Mouse (Mus musculus): ENCODE measurements around the gene Dlx5.

GRCm38 (mm10) chr6:6867031-6867430 lies 14.9 kb downstream of the Dlx5 start:
- TF ChIP-seq POLR2AphosphoS2 (IDR thresholded peaks at IDR 0.05; ENCODE audit: insufficient read length, low read depth) (no peak), POLR2A (IDR thresholded peaks at IDR 0.05; ENCODE audit: insufficient read length, low read depth) (no peak), USF1 (IDR thresholded peaks at IDR 0.05; ENCODE audit: low read depth) (no peak), MYOG (IDR thresholded peaks at IDR 0.05; ENCODE audit: control insufficient read depth in 1 of 3, insufficient read depth in 1 of 3, insufficient read length in 2 of 3, low read depth in 2 of 3) (no peak), REST (IDR thresholded peaks at IDR 0.05; ENCODE audit: insufficient read depth, insufficient read length) (no peak), TCF12 (IDR thresholded peaks at IDR 0.05; ENCODE audit: insufficient read depth, poor library complexity, severe bottlenecking) (no peak), MYOD1 (IDR thresholded peaks at IDR 0.05; ENCODE audit: control insufficient read depth in 1 of 3, insufficient read length in 2 of 3, low read depth in 2 of 3) (no peak)

Data from myocyte (in vitro differentiated cells).